Mouse (Mus musculus): ENCODE results near the gene Megf11.
"Not testable (repeated sequence)": the region's sequence is repeated elsewhere in the genome, so short reads cannot be mapped to it uniquely, and the experiment has no call there.

Gene Megf11

DNA sequence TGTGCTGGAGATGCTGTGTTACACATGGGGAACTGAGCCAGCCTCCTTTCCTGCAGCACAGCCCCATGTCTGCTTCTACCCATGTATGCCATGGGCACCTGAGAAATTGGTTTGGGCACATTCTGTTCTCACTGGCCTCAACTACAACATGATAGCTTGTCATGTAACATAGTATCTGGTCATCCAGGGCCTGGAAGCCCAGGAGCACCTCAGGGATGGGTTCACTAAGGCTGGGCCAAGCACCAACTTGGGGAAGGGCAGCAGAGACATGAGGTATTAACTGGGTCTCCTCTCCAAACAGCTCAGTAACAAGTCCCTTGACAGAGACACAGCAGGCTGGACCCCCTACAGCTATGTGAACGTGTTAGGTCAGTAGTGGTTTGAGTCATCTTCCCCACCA is 311.6 kb downstream of the Megf11 start:
- no peak for DNase-seq (ENCODE audit: low read depth, low spot score)

DNA sequence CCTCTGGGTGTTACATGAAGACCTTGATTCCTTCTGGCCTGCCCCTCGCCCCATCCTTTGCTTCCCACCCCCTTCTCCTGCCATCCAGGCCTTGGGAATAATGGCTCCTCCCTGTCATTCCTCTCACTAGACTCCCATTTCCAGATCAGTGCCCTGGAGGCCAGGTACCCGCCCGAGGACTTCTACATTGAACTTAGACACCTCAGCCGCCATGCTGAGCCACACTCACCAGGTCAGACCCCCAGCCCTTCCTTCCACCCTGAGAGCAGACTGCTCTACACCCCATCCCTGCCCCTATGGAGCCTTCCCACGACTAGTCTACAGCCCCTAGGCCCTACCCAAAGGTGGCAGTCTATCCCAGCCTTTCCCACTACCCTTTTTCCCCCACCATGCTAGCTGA is 312.3 kb downstream of the Megf11 start:
- no peak for DNase-seq (ENCODE audit: low read depth, low spot score)

DNA sequence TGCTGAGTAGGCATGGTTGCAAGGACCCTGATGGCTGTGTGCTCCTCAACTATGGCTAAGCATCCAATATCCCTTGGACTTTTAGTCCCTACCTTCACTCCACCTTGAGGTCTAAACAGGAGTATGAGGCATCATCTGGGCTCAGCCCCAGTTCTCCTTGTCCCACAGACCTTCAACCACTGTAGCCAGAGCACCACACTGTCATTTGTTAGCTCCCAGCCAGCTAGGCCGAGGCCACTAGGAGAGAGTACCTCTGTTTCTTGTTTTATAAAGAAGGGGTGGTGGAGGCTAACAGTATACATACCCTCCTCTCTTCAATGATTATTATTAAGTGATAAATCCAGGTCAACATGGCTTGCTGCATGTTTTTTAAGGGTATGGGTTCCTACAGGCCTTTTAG is 313.2 kb downstream of the Megf11 start:
- DNase-seq (ENCODE audit: low read depth, low spot score) = no peak

DNA sequence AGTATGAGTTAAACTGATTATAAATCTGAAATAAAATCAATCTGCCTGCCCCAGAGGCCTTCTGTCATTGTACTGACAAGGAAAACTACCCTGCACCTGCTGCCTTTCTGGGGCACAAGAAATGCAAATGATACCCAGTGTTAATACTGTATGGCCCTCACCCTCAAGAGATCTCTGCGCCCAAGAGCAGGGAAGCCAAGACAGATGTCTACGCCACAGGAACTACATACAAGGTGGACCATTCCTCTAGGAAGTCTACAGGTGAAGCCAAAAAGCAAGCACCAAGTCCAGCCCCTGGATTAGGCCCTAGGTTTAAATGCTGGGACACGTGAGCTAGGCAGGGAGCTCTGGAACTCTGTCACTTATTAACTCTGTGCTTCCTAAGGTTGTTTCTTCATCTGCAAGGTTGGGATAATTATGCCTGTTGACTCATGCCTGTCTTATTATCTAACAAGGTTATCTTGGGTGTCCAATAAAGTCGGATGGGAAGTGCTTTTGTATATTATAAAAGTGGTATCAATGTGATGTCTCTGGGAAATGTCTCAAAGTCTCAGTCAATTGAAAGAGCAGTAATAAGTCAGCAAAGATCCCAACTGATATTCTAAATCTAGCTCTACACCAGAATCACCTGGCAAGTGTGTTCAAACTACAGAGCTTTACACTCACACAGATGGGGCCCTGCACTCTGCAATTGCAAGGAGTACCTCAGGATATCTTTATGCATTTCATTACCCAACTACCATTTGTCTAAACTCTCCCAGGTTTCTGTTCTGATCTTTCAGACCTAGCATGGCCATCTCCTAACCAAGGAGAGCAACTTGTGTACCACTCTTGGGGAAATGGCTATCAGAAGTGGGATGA is 315.3 kb downstream of the Megf11 start:
- DNase-seq (ENCODE audit: low read depth, low spot score) = no peak

DNA sequence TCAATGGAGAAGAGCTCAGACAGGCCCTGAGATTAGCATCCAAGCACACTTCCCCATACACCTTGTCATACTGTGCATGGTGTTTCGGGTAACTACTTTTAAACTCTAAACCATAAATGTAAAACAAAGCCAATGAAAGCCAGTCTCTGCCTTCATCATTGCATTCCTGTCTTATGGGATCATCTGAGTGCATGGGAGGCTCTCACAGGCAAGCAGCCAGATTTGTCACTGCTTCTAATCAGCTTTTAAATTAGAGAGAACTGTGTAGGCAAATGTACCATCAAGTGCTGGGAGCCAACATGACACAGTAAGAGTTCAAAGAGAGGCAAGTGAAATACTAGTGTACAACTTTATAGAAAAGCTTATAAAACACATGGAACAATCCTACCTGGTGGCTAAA is 316.2 kb downstream of the Megf11 start:
- no peak for DNase-seq (ENCODE audit: low read depth, low spot score)

DNA sequence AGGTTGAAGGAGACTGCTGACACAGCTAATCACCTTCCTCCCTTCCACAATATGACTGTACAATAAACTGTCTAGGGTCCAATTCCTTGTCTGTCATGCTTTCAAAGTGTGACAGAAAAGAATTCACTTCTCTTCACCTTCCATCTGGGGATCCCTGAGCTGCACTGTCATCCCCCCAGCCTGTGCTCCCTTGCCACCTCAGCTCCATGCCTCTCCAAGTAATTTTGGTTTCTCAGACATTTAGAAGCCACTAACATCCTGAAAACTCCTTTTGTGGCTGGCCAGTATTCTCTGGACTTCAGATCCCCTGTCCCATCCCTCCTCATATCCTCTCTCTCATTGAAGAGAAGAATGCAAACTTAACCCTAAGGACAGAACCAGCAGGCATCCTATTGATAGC is 317.0 kb downstream of the Megf11 start:
- no peak for DNase-seq (ENCODE audit: low read depth, low spot score)

DNA sequence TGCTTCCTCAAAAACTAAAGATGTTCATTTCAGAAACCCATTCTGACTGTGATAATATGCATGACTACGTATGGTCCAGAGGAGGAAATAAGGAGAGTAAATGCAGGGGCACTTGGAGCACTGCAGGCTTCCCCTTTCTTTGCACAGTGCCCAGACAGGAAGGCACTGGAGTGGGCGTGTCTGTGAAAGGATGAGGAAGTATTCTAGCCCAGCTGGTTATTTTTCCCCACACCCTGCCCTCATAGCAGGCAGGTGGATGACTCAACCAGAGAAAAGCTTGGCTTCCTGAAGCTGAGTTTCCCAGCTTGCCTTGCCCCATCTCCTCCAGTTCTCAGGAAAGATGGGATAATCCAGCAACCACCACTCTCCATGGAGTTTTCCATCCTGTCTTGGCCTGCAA is 317.5 kb downstream of the Megf11 start:
- no peak for DNase-seq (ENCODE audit: low read depth, low spot score)

DNA sequence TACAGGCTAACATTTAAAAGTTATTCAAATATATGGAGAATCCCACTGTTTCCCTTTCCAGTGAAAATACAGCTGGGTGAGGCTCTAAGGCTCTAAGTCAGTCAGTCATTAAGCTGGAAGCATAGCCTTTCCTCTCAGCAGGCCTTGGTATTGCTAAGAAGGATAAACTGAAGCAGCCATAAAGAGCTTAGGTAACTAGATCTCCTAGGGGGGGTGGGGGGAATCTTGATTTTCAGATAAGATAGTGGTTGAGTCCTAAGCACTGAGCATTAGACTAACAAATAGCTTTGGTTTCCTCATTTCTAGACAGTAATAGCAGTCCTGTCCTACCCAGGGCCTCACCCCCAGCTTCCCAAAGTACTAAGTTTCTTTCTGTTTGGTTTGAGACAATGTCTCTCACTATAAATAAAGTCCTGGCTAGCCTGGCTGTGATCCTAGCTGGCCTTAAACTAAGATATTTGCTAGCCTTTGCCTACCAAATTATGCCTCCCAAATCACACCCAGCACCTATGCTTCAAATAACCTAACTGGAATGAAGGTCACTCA is 318.1 kb downstream of the Megf11 start:
- no peak for DNase-seq (ENCODE audit: low read depth, low spot score)

DNA sequence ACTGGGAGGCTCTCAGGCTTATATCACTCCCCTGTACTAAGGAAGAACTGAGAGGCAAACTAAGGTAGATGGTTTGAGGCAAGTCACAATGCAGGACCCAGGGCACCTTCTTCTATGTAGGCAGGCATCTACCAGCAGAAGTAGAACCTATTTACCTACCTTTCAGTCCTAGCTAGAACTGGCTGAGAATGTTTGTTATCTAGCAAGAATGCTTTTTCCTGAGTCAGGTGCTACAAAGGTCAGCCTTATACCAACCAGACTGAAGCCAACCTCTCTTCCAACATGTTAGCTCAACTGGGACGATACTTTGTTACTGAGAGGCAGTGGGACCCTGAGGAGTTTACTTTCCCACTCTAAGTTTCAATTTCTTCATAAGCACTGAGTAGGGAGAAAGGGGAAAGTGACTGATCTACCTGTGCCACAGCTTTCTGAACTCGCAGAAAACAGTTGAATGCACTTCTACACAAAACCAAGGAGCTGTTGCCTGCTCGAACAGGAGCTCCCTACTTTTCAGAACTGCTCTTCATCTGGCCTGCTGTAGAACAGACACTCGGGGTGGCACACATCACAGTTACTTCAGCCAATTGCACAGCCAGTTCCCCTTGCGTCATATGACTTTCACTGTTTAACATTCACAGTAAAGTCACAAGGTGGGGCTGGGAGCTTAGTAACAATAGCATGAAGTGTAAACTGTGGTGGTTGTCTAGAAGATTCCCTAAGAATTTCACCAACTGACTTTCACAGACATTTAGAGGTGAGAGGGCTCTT is 318.8 kb downstream of the Megf11 start:
- DNase-seq (ENCODE audit: low read depth, low spot score) = no peak

DNA sequence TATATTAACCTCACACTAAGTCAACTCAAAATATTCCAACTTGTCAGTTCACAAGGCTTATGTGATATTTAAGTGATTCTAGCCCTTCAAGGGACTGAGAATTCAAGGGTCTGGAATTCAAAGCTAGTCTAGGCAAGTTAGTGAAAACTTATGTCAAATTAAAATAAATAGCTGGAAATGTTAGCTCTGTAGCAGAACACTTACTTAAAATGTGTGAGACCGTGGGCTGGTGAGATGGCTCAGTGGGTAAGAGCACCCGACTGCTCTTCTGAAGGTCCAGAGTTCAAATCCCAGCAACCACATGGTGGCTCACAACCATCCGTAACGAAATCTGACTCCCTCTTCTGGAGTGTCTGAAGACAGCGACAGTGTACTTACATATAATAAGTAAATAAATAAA is 324.9 kb downstream of the Megf11 start:
- DNase-seq (ENCODE audit: low read depth, low spot score) = not testable (repeated sequence)

DNA sequence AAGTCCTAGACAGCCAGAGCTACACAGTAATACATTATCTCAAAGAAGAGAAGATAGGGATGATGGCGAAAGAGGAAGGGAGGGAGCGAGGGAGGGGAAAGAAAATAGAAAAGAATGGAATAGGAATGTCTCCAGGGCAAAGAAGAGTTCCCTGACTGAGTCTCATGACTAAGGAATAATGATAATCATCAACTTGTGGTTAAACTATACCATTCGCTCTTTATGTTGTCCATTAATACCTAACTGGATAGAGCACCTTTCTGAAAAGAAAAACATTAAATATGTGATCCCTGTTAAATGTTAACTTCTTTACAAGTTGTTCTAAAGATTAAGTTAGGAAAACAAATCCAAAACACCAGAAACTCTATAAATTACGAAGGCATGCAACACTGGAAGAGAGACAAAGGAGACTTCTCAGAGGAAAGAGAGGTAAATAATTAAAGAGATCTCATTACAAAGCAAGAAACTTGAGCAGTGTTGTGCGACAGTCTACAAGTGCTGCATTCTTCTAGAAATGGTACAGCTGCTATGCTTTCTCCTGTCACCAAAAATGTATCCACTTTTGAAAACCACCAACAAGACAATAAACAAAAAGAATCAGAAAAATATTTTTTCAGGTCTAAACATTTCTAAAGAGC is 334.2 kb downstream of the Megf11 start:
- DNase-seq (ENCODE audit: low read depth, low spot score) = no peak

DNA sequence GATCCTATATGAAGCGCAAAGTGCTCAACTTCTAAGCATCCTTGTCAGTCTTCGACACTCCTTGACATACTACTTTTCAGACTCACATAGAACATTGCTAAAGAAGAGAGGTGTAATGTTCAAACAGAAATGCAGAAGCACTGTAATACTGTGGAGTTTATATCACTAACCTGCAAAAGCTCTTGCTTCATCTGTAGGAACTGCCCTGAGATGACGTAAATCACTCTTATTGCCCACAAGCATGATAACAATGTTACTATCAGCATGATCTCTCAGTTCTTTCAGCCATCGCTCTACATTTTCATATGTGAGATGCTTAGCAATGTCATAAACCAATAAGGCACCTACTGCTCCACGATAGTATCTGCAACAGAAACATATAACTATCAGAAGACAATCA is 341.0 kb downstream of the Megf11 start:
- no peak for DNase-seq (ENCODE audit: low read depth, low spot score)

DNA sequence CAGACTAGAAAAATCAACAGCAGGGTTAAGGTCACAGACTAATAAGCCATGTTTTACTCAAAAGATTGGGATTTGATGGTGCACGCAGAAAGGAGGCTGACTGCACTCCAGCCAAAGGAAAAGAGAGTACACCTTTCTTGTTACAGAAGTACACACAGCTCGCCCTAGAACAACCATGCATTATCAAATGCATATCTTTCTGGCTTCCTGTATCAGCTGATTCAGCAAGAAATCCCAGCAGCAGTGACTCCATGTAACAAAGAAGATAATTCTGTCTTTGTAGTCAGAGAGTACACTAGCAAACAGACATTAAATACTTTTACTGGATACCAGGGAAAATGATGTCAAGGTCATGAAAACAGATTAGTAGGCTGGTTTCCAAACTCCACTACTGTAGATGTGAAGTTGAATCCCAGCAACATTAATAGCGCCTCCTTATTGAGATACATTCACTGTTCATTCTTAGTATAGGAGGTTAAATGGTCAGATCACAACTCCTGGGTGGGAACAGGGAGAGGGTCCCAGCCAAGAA is 345.7 kb downstream of the Megf11 start:
- no peak for DNase-seq (ENCODE audit: low read depth, low spot score)

DNA sequence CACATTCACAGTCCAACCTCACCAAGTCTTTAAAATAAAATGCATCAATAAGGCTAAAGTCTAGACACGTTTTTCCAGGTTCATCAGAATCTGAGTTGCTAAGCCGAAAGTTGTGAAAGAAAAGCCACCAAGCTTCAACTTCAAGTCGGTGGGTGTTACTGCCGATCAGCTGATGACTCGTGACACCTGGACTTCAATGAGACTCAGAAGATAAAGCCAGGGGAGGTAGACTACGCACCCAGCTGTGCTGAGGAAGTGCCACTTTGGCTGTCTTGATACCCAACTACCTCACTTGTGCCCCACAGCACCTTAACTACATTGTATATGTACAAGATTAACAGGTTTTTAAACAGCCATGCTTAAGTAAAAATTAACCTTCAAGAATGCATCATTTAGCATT is 348.7 kb downstream of the Megf11 start:
- DNase-seq (ENCODE audit: low read depth, low spot score) = no peak

DNA sequence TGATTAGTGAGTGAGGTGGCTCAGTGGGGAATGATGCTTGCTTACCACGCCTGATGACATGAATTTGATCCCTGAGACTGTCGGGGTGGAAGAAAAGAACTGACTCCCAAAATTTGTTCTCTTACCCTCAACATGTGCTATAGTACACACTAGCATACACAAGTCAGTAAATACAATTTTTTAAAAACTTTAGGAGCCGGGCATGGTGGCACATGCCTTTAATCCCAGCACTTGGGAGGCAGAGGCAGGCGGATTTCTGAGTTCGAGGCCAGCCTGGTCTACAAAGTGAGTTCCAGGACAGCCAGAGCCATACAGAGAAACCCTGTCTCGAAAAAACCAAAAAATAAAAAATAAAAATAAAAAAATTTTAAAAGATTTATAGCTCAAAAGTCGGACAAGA is 349.6 kb downstream of the Megf11 start:
- DNase-seq (ENCODE audit: low read depth, low spot score) = not testable (repeated sequence)

DNA sequence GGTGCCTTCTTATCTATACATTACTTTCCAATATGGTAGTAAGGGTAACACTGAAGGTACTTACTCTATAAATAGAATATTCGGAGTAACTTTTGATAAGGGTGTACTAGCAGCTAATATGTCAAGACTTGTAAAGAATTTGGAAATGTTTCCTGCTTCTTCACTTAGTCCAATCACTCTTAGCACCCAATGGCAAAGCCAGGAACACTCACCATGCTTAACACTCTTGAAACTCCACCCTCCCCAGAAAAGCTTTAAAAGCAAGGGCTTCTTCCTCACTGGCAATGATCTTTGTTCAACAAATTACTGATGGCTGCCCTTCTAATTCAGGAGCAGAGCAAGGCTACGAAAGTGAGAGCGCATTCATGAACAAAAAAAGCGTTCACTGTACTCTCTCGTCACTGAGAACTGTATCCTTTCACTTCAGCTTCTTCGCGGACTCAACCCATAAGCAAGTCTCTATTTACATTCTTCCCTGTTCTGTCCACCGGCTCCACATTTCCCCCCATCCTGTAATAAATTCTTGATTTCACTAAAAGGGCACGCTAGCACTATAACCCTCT is 350.7 kb downstream of the Megf11 start:
- DNase-seq (ENCODE audit: low read depth, low spot score) = no peak

DNA sequence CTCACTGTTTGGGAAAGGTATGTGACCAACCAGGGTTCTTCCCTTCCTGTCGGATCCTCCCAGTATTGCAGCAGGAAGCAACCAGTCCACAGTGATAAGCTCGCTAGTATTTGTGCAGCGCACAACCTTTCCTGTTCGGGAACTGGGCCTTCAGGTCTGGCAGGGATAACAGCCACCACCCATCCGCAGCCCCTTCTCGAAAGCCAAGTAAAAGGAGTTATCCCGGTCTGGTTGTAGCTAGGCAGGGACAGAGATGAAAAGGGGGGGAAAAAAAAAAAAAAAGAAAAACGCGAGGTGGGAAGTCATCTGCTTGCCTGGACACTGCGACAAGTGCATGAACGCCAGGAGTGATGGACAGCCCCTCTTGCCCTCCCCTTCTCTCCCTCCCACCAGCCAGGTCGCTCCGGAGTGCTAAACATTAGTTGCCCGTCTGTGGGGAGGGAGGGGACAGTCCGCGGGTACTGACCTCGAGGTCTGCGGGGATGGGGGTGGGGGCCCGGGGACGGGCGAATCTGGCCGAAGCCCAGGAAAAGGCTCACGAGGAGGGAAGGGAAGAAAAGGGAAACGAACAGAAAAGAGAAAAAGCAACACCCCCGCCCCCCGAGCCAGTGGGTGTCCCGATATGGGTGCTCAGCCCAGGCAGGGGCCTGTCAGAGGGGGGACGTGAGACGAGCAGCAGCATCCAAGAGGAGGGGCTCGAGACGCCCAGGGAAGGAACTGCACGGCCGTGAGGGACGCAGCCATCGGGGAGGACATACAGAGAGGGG is 351.4 kb downstream of the Megf11 start:
- peak; percentile 41 for DNase-seq (ENCODE audit: low read depth, low spot score)

DNA sequence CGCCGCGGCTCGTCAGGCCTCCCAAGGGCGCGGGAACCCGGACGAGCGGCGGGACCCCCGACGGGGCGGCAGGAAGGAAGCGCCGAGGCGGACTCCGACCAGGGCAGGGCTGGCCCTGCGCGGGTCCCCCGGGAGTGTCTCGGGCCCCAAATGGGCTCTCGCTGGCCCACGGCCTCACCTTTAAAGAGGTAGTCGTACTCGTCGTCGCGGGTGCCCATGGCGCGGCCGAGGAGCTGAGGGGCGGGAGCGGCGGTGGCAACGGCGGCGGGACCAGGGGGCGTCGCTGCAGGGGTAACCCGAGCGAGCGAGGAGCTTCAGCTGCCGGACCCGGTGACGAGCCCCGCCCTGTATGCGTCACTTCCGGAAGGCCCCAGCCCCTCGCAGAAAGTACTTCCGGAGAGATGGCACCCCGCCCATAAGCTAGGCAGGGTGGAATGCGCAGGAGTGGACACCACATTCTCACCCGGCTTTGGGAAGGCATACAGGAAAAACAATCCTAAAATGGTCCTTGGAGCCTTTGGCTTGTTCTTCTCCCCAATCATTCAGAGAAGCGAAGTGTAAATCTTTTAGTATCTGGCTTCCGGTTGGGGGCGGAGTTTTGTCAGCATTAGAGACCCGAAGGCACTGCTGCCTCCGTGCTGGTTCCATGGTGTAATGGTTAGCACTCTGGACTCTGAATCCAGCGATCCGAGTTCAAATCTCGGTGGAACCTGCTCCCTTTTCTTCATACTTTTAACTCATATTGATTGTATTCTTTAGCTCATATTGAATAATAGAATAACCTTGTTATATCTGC is 352.2 kb downstream of the Megf11 start, which contains the start of gene Rab11a:
Gene Rab11a (minus strand): TSS at position 353 of the 796 bp plus-strand sequence.
- peak; percentile 90 for DNase-seq (ENCODE audit: low read depth, low spot score)

DNA sequence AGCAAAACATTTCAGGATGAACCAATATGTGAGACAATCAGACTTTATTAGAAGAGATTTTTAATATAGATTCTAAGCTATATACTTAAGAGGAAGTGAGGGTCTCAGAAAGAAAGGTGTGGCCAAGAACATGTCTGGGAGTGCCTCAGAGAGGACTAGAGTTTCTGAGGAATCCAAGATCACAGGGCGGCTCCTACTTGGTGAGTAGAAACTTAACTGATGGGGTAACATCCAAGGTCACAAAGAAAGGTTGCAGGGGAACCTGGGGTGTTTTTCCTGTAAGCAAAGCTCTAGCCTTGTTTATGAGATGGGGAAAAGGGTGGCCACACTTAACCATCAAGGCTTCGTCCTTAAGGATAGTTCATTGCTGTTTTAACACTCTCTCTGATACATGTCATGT is 353.6 kb downstream of the Megf11 start:
- no peak for DNase-seq (ENCODE audit: low read depth, low spot score)

DNA sequence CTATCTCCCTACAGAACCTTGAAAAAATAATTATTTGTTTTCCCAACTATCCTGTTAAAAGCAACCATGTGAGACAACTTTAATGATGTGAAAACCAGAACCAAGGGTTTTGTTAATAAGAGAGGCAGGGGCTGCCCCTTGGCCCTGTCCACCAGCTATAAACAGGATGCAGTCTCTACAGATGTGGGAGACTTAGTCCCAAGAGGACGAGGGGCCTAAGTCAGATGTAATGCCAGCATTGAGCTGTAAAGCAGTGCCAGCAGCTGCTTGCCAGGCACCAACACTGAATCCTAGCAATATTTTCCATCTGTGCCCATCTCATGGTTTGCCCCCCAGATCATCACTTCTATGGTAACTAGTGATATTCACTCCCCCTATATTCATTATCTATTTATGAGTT is 357.0 kb downstream of the Megf11 start:
- no peak for DNase-seq (ENCODE audit: low read depth, low spot score)

Data from embryo, embryonic 11.5 days (tissue).